Mouse (Mus musculus) CH12.LX (cell line): ENCODE measurements at regions not wholly inside any gene's neighbourhood (a gene's known extent, or its start where the extent isn't known, plus 50 kb on each side); places are given as distances from the start of the nearest gene placed in this dataset.

Experiments
- DNase-seq: peaks from one replicate; pipeline ENCODE4 v3.0.0-alpha.2; 2013; ENCODE audit errors: extremely low read depth
- H3K27ac ChIP-seq: 2 replicates; pipeline ENCODE4 v1.5.1; 2012; ENCODE audit warnings: low read depth, mild to moderate bottlenecking, control low read depth, moderate library complexity; ENCODE audit not compliant: insufficient read depth
- H3K27me3 ChIP-seq: replicated peaks from 2 replicates; pipeline ENCODE3; 2012; ENCODE audit warnings: inconsistent platforms
- H3K36me3 ChIP-seq, 2 experiments: replicated peaks in 1 of 2; 2 replicates each; pipeline versions ENCODE3 to v1.6.1; 2012; ENCODE audit warnings: inconsistent platforms in 1 of 2, low read length in 1 of 2, mild to moderate bottlenecking in 1 of 2, mixed read lengths in 1 of 2, moderate library complexity in 1 of 2; ENCODE audit not compliant: control insufficient read depth in 1 of 2, insufficient read depth in 1 of 2
- H3K4me1 ChIP-seq, 2 experiments: 2 replicates each; pipeline ENCODE4 v1.6.1; 2012; ENCODE audit warnings: inconsistent platforms in 1 of 2, moderate library complexity in 1 of 2; ENCODE audit not compliant: insufficient read depth in 2 of 2, control insufficient read depth in 1 of 2
- H3K4me2 ChIP-seq: 2 replicates; pipeline ENCODE4 v1.6.1; 2012; ENCODE audit warnings: low read depth, mild to moderate bottlenecking, control low read depth; ENCODE audit not compliant: poor library complexity, insufficient read depth, severe bottlenecking
- H3K4me3 ChIP-seq, 3 experiments: fragments of 150-350 bp in 1 of 3; sonication (generic) in 1 of 3; replicated peaks in 1 of 3; 2 replicates each; pipeline versions ENCODE3 to v1.5.1; 2011 to 2012; ENCODE audit warnings: low read depth in 2 of 3, low read length in 2 of 3, mild to moderate bottlenecking in 2 of 3, moderate library complexity in 2 of 3, control low read depth in 1 of 3, improper control_type of control experiment in 1 of 3, inconsistent platforms in 1 of 3, mixed read lengths in 1 of 3; ENCODE audit not compliant: poor library complexity in 1 of 3
- H3K79me2 ChIP-seq: replicated peaks from 2 replicates; pipeline ENCODE4 v1.6.1; 2012; ENCODE audit warnings: mild to moderate bottlenecking, moderate library complexity; ENCODE audit not compliant: control insufficient read depth, poor library complexity, insufficient read depth, severe bottlenecking; ENCODE audit errors: extremely low read depth
- H3K9ac ChIP-seq: 2 replicates; pipeline ENCODE4 v1.6.1; 2012; ENCODE audit warnings: low read depth, mild to moderate bottlenecking, control low read depth, moderate library complexity; ENCODE audit not compliant: insufficient read depth
- H3K9me3 ChIP-seq: replicated peaks from 2 replicates; pipeline ENCODE3; 2012; ENCODE audit warnings: low read length, inconsistent platforms, mixed read lengths
- BHLHE40 ChIP-seq: IDR thresholded peaks from 2 replicates; pipeline ENCODE4 v1.6.1; 2011; ENCODE audit warnings: mild to moderate bottlenecking, low read depth, low read length, improper control_type of control experiment
- CHD1 ChIP-seq: IDR thresholded peaks from 2 replicates; pipeline ENCODE4 v1.6.1; 2012; ENCODE audit warnings: low read depth, low read length, improper control_type of control experiment, inconsistent platforms
- CHD2 ChIP-seq: IDR thresholded peaks from 2 replicates; pipeline ENCODE4 v1.6.1; 2011; ENCODE audit warnings: low read length, improper control_type of control experiment
- CTCF ChIP-seq, 2 experiments: IDR thresholded peaks in 1 of 2; conservative IDR thresholded peaks in 1 of 2; 2 replicates each; pipeline ENCODE4 v1.5.1; 2011 to 2012; ENCODE audit warnings: low read depth in 2 of 2, low read length in 2 of 2, improper control_type of control experiment in 1 of 2, inconsistent platforms in 1 of 2, mild to moderate bottlenecking in 1 of 2, moderate library complexity in 1 of 2
- E2F4 ChIP-seq: IDR thresholded peaks from 2 replicates; pipeline ENCODE4 v1.6.1; 2011; ENCODE audit warnings: low read depth, low read length, improper control_type of control experiment; ENCODE audit not compliant: insufficient replicate concordance
- EP300 ChIP-seq: IDR thresholded peaks from 2 replicates; pipeline ENCODE4 v1.6.1; 2011; ENCODE audit warnings: low read length, improper control_type of control experiment
- ETS1 ChIP-seq: conservative IDR thresholded peaks from 2 replicates; pipeline ENCODE4 v1.6.1; 2012; ENCODE audit warnings: low read depth, mild to moderate bottlenecking, inconsistent platforms, low read length, improper control_type of control experiment, moderate library complexity
- GABPA ChIP-seq: IDR thresholded peaks from 2 replicates; pipeline ENCODE4 v1.6.1; 2012; ENCODE audit warnings: low read depth, low read length, improper control_type of control experiment, inconsistent platforms; ENCODE audit not compliant: insufficient replicate concordance
- IRF4 ChIP-seq: IDR thresholded peaks from 2 replicates; pipeline ENCODE4 v1.6.1; 2014; ENCODE audit warnings: low read depth, mild to moderate bottlenecking, inconsistent platforms, low read length, improper control_type of control experiment
- JUN ChIP-seq: IDR thresholded peaks from 2 replicates; pipeline ENCODE4 v1.6.1; 2011; ENCODE audit warnings: low read depth, mild to moderate bottlenecking, low read length, improper control_type of control experiment, moderate library complexity; ENCODE audit not compliant: insufficient read depth
- MAFK ChIP-seq: IDR thresholded peaks from 2 replicates; pipeline ENCODE4 v1.6.1; 2011; ENCODE audit warnings: low read length, improper control_type of control experiment; ENCODE audit not compliant: insufficient replicate concordance
- MAX ChIP-seq: IDR thresholded peaks from 2 replicates; pipeline ENCODE4 v1.6.1; 2011; ENCODE audit warnings: low read length, improper control_type of control experiment
- MAZ ChIP-seq: IDR thresholded peaks from 2 replicates; pipeline ENCODE4 v1.6.1; 2012; ENCODE audit warnings: low read depth, mild to moderate bottlenecking, inconsistent platforms, low read length, improper control_type of control experiment, moderate library complexity
- MYC ChIP-seq: IDR thresholded peaks from 2 replicates; pipeline ENCODE4 v1.6.1; 2011; ENCODE audit warnings: low read depth, mild to moderate bottlenecking, improper control_type of control experiment, low read length
- NELFE ChIP-seq: IDR thresholded peaks from 2 replicates; pipeline ENCODE4 v1.6.1; 2011; ENCODE audit warnings: low read depth, low read length, improper control_type of control experiment
- POLR2A ChIP-seq: IDR thresholded peaks from 2 replicates; pipeline ENCODE4 v1.6.1; 2011; ENCODE audit warnings: low read depth, mild to moderate bottlenecking, improper control_type of control experiment, low read length
- RAD21 ChIP-seq: IDR thresholded peaks from 2 replicates; pipeline ENCODE4 v1.6.1; 2011; ENCODE audit warnings: low read depth, mild to moderate bottlenecking, low read length, improper control_type of control experiment, moderate library complexity
- RCOR1 ChIP-seq: conservative IDR thresholded peaks from 2 replicates; pipeline ENCODE4 v1.6.1; 2012; ENCODE audit warnings: low read depth, mild to moderate bottlenecking, inconsistent platforms, low read length, improper control_type of control experiment
- SMC3 ChIP-seq: IDR thresholded peaks from 2 replicates; pipeline ENCODE4 v1.6.1; 2011; ENCODE audit warnings: low read depth, low read length, improper control_type of control experiment
- TBP ChIP-seq: conservative IDR thresholded peaks from 2 replicates; pipeline ENCODE4 v1.6.1; 2011; ENCODE audit warnings: low read depth, low read length, improper control_type of control experiment
- TCF12 ChIP-seq: IDR thresholded peaks from 2 replicates; pipeline ENCODE4 v1.6.1; 2014; ENCODE audit warnings: low read depth, mild to moderate bottlenecking, inconsistent platforms, low read length, improper control_type of control experiment
- UBTF ChIP-seq: IDR thresholded peaks from 2 replicates; pipeline ENCODE4 v1.6.1; 2012; ENCODE audit warnings: low read depth, mild to moderate bottlenecking, inconsistent platforms, low read length, improper control_type of control experiment, moderate library complexity
- USF1 ChIP-seq: IDR thresholded peaks from 2 replicates; pipeline ENCODE4 v1.6.1; 2014; ENCODE audit warnings: low read depth, mild to moderate bottlenecking, inconsistent platforms, low read length, improper control_type of control experiment
- USF2 ChIP-seq: conservative IDR thresholded peaks from 2 replicates; pipeline ENCODE4 v1.6.1; 2011; ENCODE audit warnings: low read depth, low read length, improper control_type of control experiment
- ZMIZ1 ChIP-seq: IDR thresholded peaks from 2 replicates; pipeline ENCODE4 v1.6.1; 2012; ENCODE audit warnings: low read depth, mild to moderate bottlenecking, inconsistent platforms, low read length, improper control_type of control experiment
- ZNF384 ChIP-seq: IDR thresholded peaks from 2 replicates; pipeline ENCODE4 v1.6.1; 2012; ENCODE audit warnings: low read depth, low read length, improper control_type of control experiment, inconsistent platforms
- dilution Hi-C: fragments of 300-500 bp; cut with MboI; formaldehyde crosslinking; loops from 2 replicates; pipeline ENCODE4 v1.14.3; 2020; ENCODE audit warnings: low sequenced_read_pairs; ENCODE audit not compliant: extremely low pct_unique_long_range_greater_than_20kb, extremely low pct_ligation_motif_present
- in situ Hi-C: fragments of 300-500 bp; cut with MboI; formaldehyde crosslinking; loops from 3 replicates; pipeline ENCODE4 v1.14.3; 2019; ENCODE audit warnings: low sequenced_read_pairs, low pct_ligation_motif_present, low pct_unique_long_range_greater_than_20kb, mixed read lengths

- no peak overlapping the region for H3K9ac ChIP-seq
- H3K36me3 ChIP-seq = no peaks in the 10 kb centered on the region
- no peaks in the 10 kb centered on the region for H3K4me1 ChIP-seq
- H3K27me3 ChIP-seq = no peaks in the 10 kb centered on the region
- in situ Hi-C loops = no loop called here
- TF ChIP-seq NELFE = no peak
- TF ChIP-seq, all 38 proteins: peak for 0
- Histone ChIP-seq H3K27ac (no peak overlapping the region), H3K4me3 (no peak overlapping the region), H3K4me2 (no peak overlapping the region), H3K79me2 (no peaks in the 10 kb centered on the region), H3K9me3 (peaks cover 75% of the 10 kb centered on the region)
- no peak for DNase-seq
- dilution Hi-C loops = no loop called here
Observed at GRCm38 (mm10) chr2:106461490-106461889, 231.6 kb upstream of the Mpped2 start.

- DNase-seq = no peak
- Histone ChIP-seq H3K4me2 (no peak overlapping the region), H3K27ac (no peak overlapping the region), H3K4me1 (no peaks in the 10 kb centered on the region), H3K27me3 (no peaks in the 10 kb centered on the region), H3K79me2 (no peaks in the 10 kb centered on the region), H3K4me3 (no peak overlapping the region), H3K36me3 (no peaks in the 10 kb centered on the region), H3K9ac (no peak overlapping the region), H3K9me3 (peaks cover 76% of the 10 kb centered on the region)
- TF ChIP-seq MAX = no peak
- no peak for TF ChIP-seq POLR2A
- no peak for TF ChIP-seq ETS1
- TF ChIP-seq MYC = no peak
- no peak for TF ChIP-seq ZNF384
- TF ChIP-seq JUN = no peak
- TF ChIP-seq CHD2 = no peak
- TF ChIP-seq TCF12 = no peak
- no peak for TF ChIP-seq MAZ
- no peak for TF ChIP-seq CTCF (conservative IDR thresholded peaks at IDR 0.05 in 1 of 2, IDR thresholded peaks at IDR 0.05 in 1 of 2; ENCODE audit: low read depth in 2 of 2, low read length in 2 of 2)
- no peak for TF ChIP-seq TBP
- no peak for TF ChIP-seq EP300
- no peak for TF ChIP-seq E2F4
- no peak for TF ChIP-seq ZMIZ1
- no peak for TF ChIP-seq BHLHE40
- dilution Hi-C loops (no loop called here), in situ Hi-C loops (no loop called here)
Observed at GRCm38 (mm10) chr2:106461973-106462637, 231.0 kb upstream of the Mpped2 start.

- dilution Hi-C loops (no loop called here), in situ Hi-C loops (no loop called here)
Observed at GRCm38 (mm10) chr2:106465055-106465454, 228.0 kb upstream of the Mpped2 start.

More at GRCm38 (mm10) chr2:106465055-106465454, 228.0 kb upstream of the Mpped2 start:
- no peak for DNase-seq
- Histone ChIP-seq H3K9me3 (peaks cover 78% of the 10 kb centered on the region), H3K79me2 (no peaks in the 10 kb centered on the region), H3K36me3 (no peaks in the 10 kb centered on the region), H3K9ac (no peak overlapping the region), H3K4me3 (no peak overlapping the region), H3K27ac (no peak overlapping the region), H3K4me2 (no peak overlapping the region), H3K4me1 (no peaks in the 10 kb centered on the region), H3K27me3 (no peaks in the 10 kb centered on the region)
- TF ChIP-seq UBTF (no peak), GABPA (no peak), ZMIZ1 (no peak), RCOR1 (no peak), ZNF384 (no peak), JUN (no peak), POLR2A (no peak), CHD1 (no peak), RAD21 (no peak), USF1 (no peak), EP300 (no peak), MAZ (no peak), BHLHE40 (no peak), IRF4 (no peak), SMC3 (no peak), MAFK (no peak), USF2 (no peak)
